Mouse (Mus musculus): ENCODE data around the gene Gm9844.

DNA sequence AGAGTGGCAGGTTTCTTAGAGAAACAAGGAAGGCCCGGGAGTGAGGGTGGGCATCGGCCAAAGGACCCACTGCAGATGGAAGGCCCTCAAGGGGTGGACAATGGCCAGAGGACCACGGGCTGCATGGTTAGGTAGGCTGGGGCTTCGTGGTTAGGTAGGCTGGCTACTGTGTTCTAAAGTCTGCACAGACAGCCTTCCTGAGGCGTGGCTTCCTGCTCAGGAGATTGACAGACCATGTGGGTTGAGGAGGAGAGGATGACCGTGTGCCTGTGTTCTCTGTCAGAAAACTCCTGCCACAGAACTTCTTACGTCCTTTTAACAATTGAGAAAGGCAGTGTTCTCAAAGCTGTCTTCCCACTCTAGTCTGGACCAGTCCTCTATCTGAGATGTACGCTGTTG lies 22.6 kb upstream of the Gm9844 start:
- TF ChIP-seq CTCF (IDR thresholded peaks at IDR 0.05; ENCODE audit: borderline replicate concordance, insufficient read depth, low read depth, low read length) (no peak), POLR2A (IDR thresholded peaks at IDR 0.05; ENCODE audit: borderline replicate concordance, insufficient read depth, low read length) (no peak)

All from cerebellum, adult 2 months (tissue).